Mouse (Mus musculus) forebrain, embryonic 16.5 days (tissue): ENCODE data around the gene Mthfd2. TPM values are rescaled to one million over a fixed set of nuclear protein-coding genes. Genes with fewer than 3 reads are reported as not detected.

Experiments used
- ATAC-seq: fragments of 200-750 bp; cut with Nextera tagmentation; 2 replicates; pipeline ENCODE4 v1.8.0; 2017; ENCODE audit warnings: mild to moderate bottlenecking, moderate library complexity
- H3K27ac ChIP-seq: fragments of 300-500 bp; sonication (generic); 2 replicates; pipeline ENCODE4 v1.5.1; 2014; ENCODE audit warnings: low read length, control low read depth
- H3K27me3 ChIP-seq: fragments of 300-500 bp; sonication (generic); replicated peaks from 2 replicates; pipeline ENCODE4 v1.6.1; 2014; ENCODE audit warnings: low read length; ENCODE audit not compliant: control insufficient read depth, insufficient read depth
- H3K36me3 ChIP-seq: fragments of 300-500 bp; sonication (generic); 2 replicates; pipeline ENCODE4 v1.6.1; 2014; ENCODE audit not compliant: control insufficient read depth, insufficient read depth
- H3K4me1 ChIP-seq: fragments of 300-500 bp; sonication (generic); replicated peaks from 2 replicates; pipeline ENCODE4 v1.6.1; 2014; ENCODE audit warnings: low read length; ENCODE audit not compliant: control insufficient read depth, insufficient read depth
- H3K4me2 ChIP-seq: fragments of 300-500 bp; sonication (generic); 2 replicates; pipeline ENCODE4 v1.6.1; 2014; ENCODE audit warnings: mild to moderate bottlenecking, low read length, control low read depth
- H3K4me3 ChIP-seq: fragments of 300-500 bp; sonication (generic); replicated peaks from 2 replicates; pipeline ENCODE4 v1.5.1; 2014; ENCODE audit warnings: mild to moderate bottlenecking, low read length, control low read depth
- H3K9ac ChIP-seq: fragments of 300-500 bp; sonication (generic); replicated peaks from 2 replicates; pipeline ENCODE4 v1.6.1; 2014; ENCODE audit warnings: low read depth, low read length, control low read depth
- H3K9me3 ChIP-seq: fragments of 300-500 bp; sonication (generic); 2 replicates; pipeline ENCODE4 v1.6.1; 2016; ENCODE audit warnings: low read length; ENCODE audit not compliant: control insufficient read depth
- WGBS: fragments of 180-500 bp; shearing (Covaris S2); extraction: QIAGEN DNeasy Blood & Tissue Kit; methylation state at CpG from one replicate; pipeline ENCODE4 v1.1.7; 2014; 5-methylcytosine and 5-hydroxymethylcytosine counted together
- polyA plus RNA-seq: library from polyadenylated mRNA; unstranded; fragments of >200 nt; fragmentation: Nextera tagmentation; extraction: Ambion mirVana; gene quantifications from 2 replicates; pipeline ENCODE4 v1.2.1, GENCODE M21; 2015

The Mthfd2 gene
- polyA plus RNA-seq, 1 experiment from 2014 or later: 28.6 TPM

GRCm38 (mm10) chr6:83317108-83317741, 8.5 kb downstream of the Mthfd2 start:
- H3K9me3 ChIP-seq: no peaks in the 10 kb centered on the region
- H3K9ac ChIP-seq: peak overlapping the region; percentile 88
- H3K4me1 ChIP-seq: peaks cover 13% of the 10 kb centered on the region
- peak overlapping the region; percentile 63 for H3K27ac ChIP-seq
- peak overlapping the region; percentile 100 for H3K4me3 ChIP-seq
- peak overlapping the region; percentile 90 for H3K4me2 ChIP-seq
- H3K36me3 ChIP-seq: no peaks in the 10 kb centered on the region
- under 1% methylated on average over 52 of the region's 52 CpGs for WGBS
- peak; percentile 99 for ATAC-seq
- H3K27me3 ChIP-seq: no peaks in the 10 kb centered on the region

DNA sequence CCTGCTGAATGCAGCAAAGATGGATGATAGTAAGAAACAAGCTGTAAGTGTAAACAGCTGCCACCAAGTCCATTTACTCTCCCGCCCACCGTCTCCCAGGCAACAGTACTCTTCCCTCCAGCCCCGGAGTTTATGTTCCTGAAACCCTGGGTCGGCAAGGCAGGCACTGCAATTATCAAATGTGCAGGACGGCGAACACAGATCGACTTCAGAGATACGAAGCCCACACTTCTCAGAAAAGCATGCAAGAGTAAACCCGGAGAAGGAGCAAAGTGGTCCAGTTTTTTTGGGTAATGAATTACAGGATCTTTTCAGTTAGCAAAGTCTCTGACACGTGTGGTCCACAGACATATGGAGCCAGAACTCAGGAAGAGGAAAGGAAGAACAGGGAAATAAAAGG, 9.7 kb downstream of the Mthfd2 start:
- ATAC-seq: no peak
- H3K27ac ChIP-seq: no peak overlapping the region
- no peaks in the 10 kb centered on the region for H3K27me3 ChIP-seq
- peak overlapping the region; percentile 17 for H3K4me3 ChIP-seq
- H3K9me3 ChIP-seq: no peaks in the 10 kb centered on the region
- H3K4me2 ChIP-seq: peak overlapping the region; percentile 90
- WGBS: 3% methylated on average over 10 of the region's 10 CpGs
- peaks cover 3% of the 10 kb centered on the region for H3K36me3 ChIP-seq
- H3K4me1 ChIP-seq: peaks cover 13% of the 10 kb centered on the region
- H3K9ac ChIP-seq: 0 out of 2 replicates have a peak overlapping the region, but pooled peaks have one; percentile 5

DNA sequence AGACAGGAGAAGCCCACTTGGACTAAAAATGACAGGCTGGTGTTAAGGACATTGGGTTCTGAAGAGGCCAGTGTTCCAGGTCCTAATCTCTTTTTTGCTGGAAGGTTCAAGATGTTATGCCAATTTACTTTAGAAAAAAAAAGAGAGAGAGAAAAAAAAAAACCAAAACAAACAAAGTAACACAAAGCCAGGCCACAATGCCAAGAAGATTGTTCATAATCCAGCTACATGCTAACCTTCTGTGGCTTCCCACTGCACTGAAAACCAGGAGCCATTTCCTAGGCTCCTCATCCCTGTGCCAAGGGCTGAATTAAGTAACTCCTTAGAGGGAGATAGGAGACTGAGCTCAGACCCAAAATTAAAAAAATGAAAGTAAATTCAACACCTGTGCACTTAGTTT, 10.4 kb downstream of the Mthfd2 start:
- H3K4me2 ChIP-seq: peak overlapping the region; percentile 90; the same call in 1 of the 2 replicates
- H3K9ac ChIP-seq: no peak overlapping the region
- no peak overlapping the region for H3K4me3 ChIP-seq
- peaks cover 3% of the 10 kb centered on the region for H3K36me3 ChIP-seq
- no peak for ATAC-seq
- no peaks in the 10 kb centered on the region for H3K27me3 ChIP-seq
- H3K9me3 ChIP-seq: no peaks in the 10 kb centered on the region
- H3K4me1 ChIP-seq: peaks cover 13% of the 10 kb centered on the region
- H3K27ac ChIP-seq: no peak overlapping the region

DNA sequence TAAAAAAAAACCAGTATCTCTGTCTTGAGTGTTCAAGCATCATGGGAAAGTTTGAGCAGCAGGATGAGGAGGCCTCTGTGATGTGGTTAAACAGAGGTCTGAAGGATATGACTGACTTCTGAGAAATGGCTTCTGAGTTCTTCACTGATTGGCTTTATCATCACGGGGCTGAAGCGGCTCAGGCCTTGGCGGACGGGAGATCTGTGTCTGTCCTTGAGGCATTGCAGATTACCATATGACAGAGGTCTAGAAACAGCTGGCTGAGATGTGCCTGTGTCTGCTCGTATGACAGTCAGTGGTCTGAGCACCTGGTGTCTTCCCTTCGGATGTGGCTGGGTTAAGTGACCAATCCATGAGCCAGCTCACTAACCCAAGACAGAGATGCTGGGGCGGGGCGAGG, 13.2 kb downstream of the Mthfd2 start:
- WGBS: 91% methylated on average over 8 of the region's 8 CpGs
- ATAC-seq: no peak
- H3K4me1 ChIP-seq: peaks cover 13% of the 10 kb centered on the region
- H3K4me2 ChIP-seq: no peak overlapping the region
- H3K27ac ChIP-seq: no peak overlapping the region
- no peak overlapping the region for H3K9ac ChIP-seq
- H3K36me3 ChIP-seq: peaks cover 15% of the 10 kb centered on the region
- no peaks in the 10 kb centered on the region for H3K9me3 ChIP-seq
- H3K27me3 ChIP-seq: no peaks in the 10 kb centered on the region
- no peak overlapping the region for H3K4me3 ChIP-seq

DNA sequence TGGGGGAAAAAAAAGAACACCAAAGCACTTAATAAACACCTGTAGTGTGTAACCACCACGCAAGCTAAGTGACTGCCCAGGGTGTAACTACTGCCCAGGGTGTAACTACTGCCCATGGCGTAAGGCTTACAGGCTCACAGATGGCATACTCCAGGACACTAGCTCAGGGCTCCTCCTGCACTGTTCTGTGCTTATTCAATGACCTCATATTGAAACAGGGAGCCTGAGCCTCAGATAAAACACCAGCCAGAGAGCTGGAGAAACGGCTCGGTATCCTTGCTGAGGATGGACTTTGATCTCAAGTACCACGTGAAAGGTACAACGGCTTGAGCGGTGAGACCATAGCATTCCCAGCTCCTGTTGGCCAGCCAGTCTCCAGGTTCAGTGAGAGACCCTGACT, 13.7 kb downstream of the Mthfd2 start:
- H3K4me1 ChIP-seq: peaks cover 13% of the 10 kb centered on the region
- no peak overlapping the region for H3K4me3 ChIP-seq
- H3K27me3 ChIP-seq: no peaks in the 10 kb centered on the region
- 93% methylated on average over 7 of the region's 7 CpGs for WGBS
- no peak overlapping the region for H3K9ac ChIP-seq
- peaks cover 15% of the 10 kb centered on the region for H3K36me3 ChIP-seq
- ATAC-seq: no peak
- no peaks in the 10 kb centered on the region for H3K9me3 ChIP-seq
- H3K4me2 ChIP-seq: no peak overlapping the region
- H3K27ac ChIP-seq: no peak overlapping the region

DNA sequence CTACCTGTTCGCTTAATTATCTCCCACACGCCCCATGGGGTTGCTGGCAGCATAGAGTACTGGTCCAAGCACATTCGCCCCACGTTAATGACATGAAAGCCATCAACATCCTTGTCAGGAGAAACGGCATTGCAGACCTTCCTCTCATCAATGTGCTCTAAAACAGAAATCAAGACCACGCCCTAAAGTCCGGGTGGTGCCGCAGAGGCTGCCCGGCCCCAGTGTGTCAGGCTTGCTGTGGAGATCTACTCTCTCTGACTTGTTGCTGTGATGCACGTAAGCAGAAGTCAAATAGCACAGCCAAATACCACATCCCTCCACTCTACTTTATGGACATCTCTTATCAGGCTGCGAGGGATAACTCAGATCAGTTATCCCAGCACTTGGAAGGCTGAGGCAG, 14.5 kb downstream of the Mthfd2 start:
- no peak overlapping the region for H3K27ac ChIP-seq
- no peak overlapping the region for H3K9ac ChIP-seq
- no peak overlapping the region for H3K4me3 ChIP-seq
- H3K36me3 ChIP-seq: peaks cover 15% of the 10 kb centered on the region
- H3K27me3 ChIP-seq: no peaks in the 10 kb centered on the region
- H3K9me3 ChIP-seq: no peaks in the 10 kb centered on the region
- 96% methylated on average over 11 of the region's 11 CpGs for WGBS
- ATAC-seq: no peak
- peaks cover 6% of the 10 kb centered on the region for H3K4me1 ChIP-seq
- no peak overlapping the region for H3K4me2 ChIP-seq

- no peaks in the 10 kb centered on the region for H3K9me3 ChIP-seq
- no peaks in the 10 kb centered on the region for H3K4me1 ChIP-seq
- H3K4me3 ChIP-seq: no peak overlapping the region
- H3K9ac ChIP-seq: no peak overlapping the region
- 91% methylated on average over 7 of the region's 7 CpGs for WGBS
- ATAC-seq: no peak
- no peaks in the 10 kb centered on the region for H3K27me3 ChIP-seq
- no peak overlapping the region for H3K4me2 ChIP-seq
- peaks cover 19% of the 10 kb centered on the region for H3K36me3 ChIP-seq
- H3K27ac ChIP-seq: no peak overlapping the region
These were observed 16.7 kb downstream of the Mthfd2 start for GRCm38 (mm10) chr6:83309017-83309416.

GRCm38 (mm10) chr6:83302264-83302663, 23.4 kb downstream of the Mthfd2 start:
- no peak for ATAC-seq
- Histone ChIP-seq H3K4me3 (no peak overlapping the region), H3K27me3 (no peaks in the 10 kb centered on the region), H3K9ac (no peak overlapping the region), H3K4me2 (no peak overlapping the region), H3K4me1 (no peaks in the 10 kb centered on the region), H3K9me3 (no peaks in the 10 kb centered on the region), H3K36me3 (peaks cover 4% of the 10 kb centered on the region; the same call in 1 of the 2 replicates), H3K27ac (no peak overlapping the region)
- WGBS: 79% methylated on average over 5 of the region's 5 CpGs

- no peak for ATAC-seq
- Histone ChIP-seq H3K4me3 (no peak overlapping the region), H3K27me3 (no peaks in the 10 kb centered on the region), H3K9ac (no peak overlapping the region), H3K4me1 (no peaks in the 10 kb centered on the region), H3K27ac (no peak overlapping the region), H3K4me2 (no peak overlapping the region), H3K9me3 (no peaks in the 10 kb centered on the region), H3K36me3 (peaks cover 4% of the 10 kb centered on the region; the same call in 1 of the 2 replicates)
- WGBS: 98% methylated on average over 2 of the region's 2 CpGs
These were observed 24.4 kb downstream of the Mthfd2 start for GRCm38 (mm10) chr6:83301294-83301693.
